Mouse (Mus musculus) adrenal gland, adult 18-20 months (tissue): ENCODE measurements around the gene Slc12a8. TPM values are rescaled to one million over a fixed set of nuclear protein-coding genes. Genes with fewer than 3 reads are reported as not detected.

Source experiments
- DNase-seq, 2 experiments: peaks; one replicate each; pipeline ENCODE4 v3.0.0; 2021 to 2022; ENCODE audit warnings: low spot score in 2 of 2
- total RNA-seq, 2 experiments: library from RNA; stranded (reverse); gene quantifications; 1 replicate in 1 of 2; 2 replicates in 1 of 2; pipeline ENCODE4 v1.2.3; 2021

The Slc12a8 gene
- total RNA-seq, 2 experiments from 2014 or later: 0.29 to 0.43 TPM

- DNase-seq: no peak
Observed at GRCm38 (mm10) chr16:33669072-33669471, 151.9 kb downstream of the Slc12a8 start.

- no peak for DNase-seq
Observed at GRCm38 (mm10) chr16:33670340-33670739, 153.2 kb downstream of the Slc12a8 start.

- no peak for DNase-seq
Observed at GRCm38 (mm10) chr16:33670933-33671332, 153.8 kb downstream of the Slc12a8 start.

- DNase-seq: no peak
Observed at GRCm38 (mm10) chr16:33672188-33672587, 155.1 kb downstream of the Slc12a8 start.

- DNase-seq: no peak
Observed at GRCm38 (mm10) chr16:33672643-33673042, 155.5 kb downstream of the Slc12a8 start.

GRCm38 (mm10) chr16:33673530-33674109, 156.5 kb downstream of the Slc12a8 start:
- DNase-seq: no peak

GRCm38 (mm10) chr16:33675151-33675847, 158.2 kb downstream of the Slc12a8 start:
- no peak for DNase-seq

GRCm38 (mm10) chr16:33675848-33676184, 158.7 kb downstream of the Slc12a8 start:
- DNase-seq: no peak

GRCm38 (mm10) chr16:33676347-33677312, 159.5 kb downstream of the Slc12a8 start:
- DNase-seq: no peak

GRCm38 (mm10) chr16:33677313-33677690, 160.2 kb downstream of the Slc12a8 start:
- DNase-seq: no peak

GRCm38 (mm10) chr16:33677901-33678300, 160.8 kb downstream of the Slc12a8 start:
- DNase-seq: no peak

- DNase-seq: no peak
Observed at GRCm38 (mm10) chr16:33680271-33680670, 163.1 kb downstream of the Slc12a8 start.

GRCm38 (mm10) chr16:33680816-33681215, 163.7 kb downstream of the Slc12a8 start:
- no peak for DNase-seq

- no peak for DNase-seq
Observed at GRCm38 (mm10) chr16:33681661-33682060, 164.5 kb downstream of the Slc12a8 start.

GRCm38 (mm10) chr16:33682651-33683050, 165.5 kb downstream of the Slc12a8 start:
- DNase-seq: no peak

GRCm38 (mm10) chr16:33683206-33684161, 166.4 kb downstream of the Slc12a8 start:
- DNase-seq: no peak

GRCm38 (mm10) chr16:33684162-33684702, 167.1 kb downstream of the Slc12a8 start, which contains the start of gene Heg1:
Gene Heg1, plus strand, starts transcription at chr16:33684370.
- peak; percentile 84 to 88 for DNase-seq

- DNase-seq: peak; percentile 31 to 46
Observed at GRCm38 (mm10) chr16:33684703-33685701, 167.9 kb downstream of the Slc12a8 start.

GRCm38 (mm10) chr16:33686056-33686455, 168.9 kb downstream of the Slc12a8 start:
- no peak for DNase-seq
